Mouse (Mus musculus): ENCODE measurements around the gene Ccdc187. TPM values are rescaled to one million over a fixed set of nuclear protein-coding genes. Genes with fewer than 3 reads are reported as not detected.

Gene Ccdc187
- polyA plus RNA-seq, 1 experiment from 2014 or later: 0.60 TPM

- Histone ChIP-seq H3K9me3 (ENCODE audit: control insufficient read depth, low read length) (no peaks in the 10 kb centered on the region), H3K4me3 (ENCODE audit: low read length) (peak overlapping the region; percentile 11; the same call in 1 of the 2 replicates), H3K4me2 (ENCODE audit: low read depth, low read length) (peak overlapping the region; percentile 39), H3K4me1 (replicated peaks; ENCODE audit: control insufficient read depth, insufficient read depth, low read length) (peaks cover 2% of the 10 kb centered on the region; the same call in 1 of the 2 replicates), H3K36me3 (ENCODE audit: control insufficient read depth, insufficient read depth, low read length) (no peaks in the 10 kb centered on the region), H3K27ac (ENCODE audit: low read length) (no peak overlapping the region), H3K27me3 (ENCODE audit: control insufficient read depth, insufficient read depth, low read depth, low read length) (peaks cover 61% of the 10 kb centered on the region), H3K9ac (ENCODE audit: low read length) (no peak overlapping the region)
- peak; percentile 95 for ATAC-seq (ENCODE audit: low read depth)
- WGBS: 1% methylated on average over 10 of the region's 10 CpGs
Measured at GRCm38 (mm10) chr2:26198488-26198887, 95.9 kb downstream of the Ccdc187 start.

GRCm38 (mm10) chr2:26194552-26195339, 99.6 kb downstream of the Ccdc187 start:
- 49% methylated on average over 7 of the region's 7 CpGs for WGBS
- H3K27me3 ChIP-seq (ENCODE audit: control insufficient read depth, insufficient read depth, low read depth, low read length): peaks cover 40% of the 10 kb centered on the region
- no peak overlapping the region for H3K27ac ChIP-seq (ENCODE audit: low read length)
- no peaks in the 10 kb centered on the region; the same call in 1 of the 2 replicates for H3K4me1 ChIP-seq (replicated peaks; ENCODE audit: control insufficient read depth, insufficient read depth, low read length)
- H3K4me3 ChIP-seq (ENCODE audit: low read length): no peak overlapping the region
- H3K4me2 ChIP-seq (ENCODE audit: low read depth, low read length): no peak overlapping the region
- H3K9ac ChIP-seq (ENCODE audit: low read length): no peak overlapping the region
- ATAC-seq (ENCODE audit: low read depth): no peak
- H3K9me3 ChIP-seq (ENCODE audit: control insufficient read depth, low read length): no peaks in the 10 kb centered on the region
- H3K36me3 ChIP-seq (ENCODE audit: control insufficient read depth, insufficient read depth, low read length): no peaks in the 10 kb centered on the region

Other genes with a start within 250 kb of the Ccdc187 start
- gene Nacc2, start 171.3 kb downstream of the Ccdc187 start, polyA plus RNA-seq (2015; fragmentation: Nextera tagmentation; extraction: Ambion mirVana): 9.2 and 10.9 TPM in 2 replicates
- not detected in 2 replicates for gene Lhx3, start 86.3 kb downstream of the Ccdc187 start, polyA plus RNA-seq (2015; fragmentation: Nextera tagmentation; extraction: Ambion mirVana)
- gene Qsox2, start 57.0 kb downstream of the Ccdc187 start, polyA plus RNA-seq (2015; fragmentation: Nextera tagmentation; extraction: Ambion mirVana): 21.0 and 21.2 TPM in 2 replicates
- 47.2 and 51.6 TPM in 2 replicates for gene Gpsm1, start 21.0 kb upstream of the Ccdc187 start, polyA plus RNA-seq (2015; fragmentation: Nextera tagmentation; extraction: Ambion mirVana)
- gene Dnlz, start 57.6 kb upstream of the Ccdc187 start, polyA plus RNA-seq (2015; fragmentation: Nextera tagmentation; extraction: Ambion mirVana): 22.8 and 24.7 TPM in 2 replicates
- 4.2 and 4.4 TPM in 2 replicates for gene Card9, start 66.4 kb upstream of the Ccdc187 start, polyA plus RNA-seq (2015; fragmentation: Nextera tagmentation; extraction: Ambion mirVana)
- gene Snapc4, start 86.1 kb upstream of the Ccdc187 start, polyA plus RNA-seq (2015; fragmentation: Nextera tagmentation; extraction: Ambion mirVana): 25.3 and 25.6 TPM in 2 replicates
- 112 and 117 TPM in 2 replicates for gene Entr1, start 94.8 kb upstream of the Ccdc187 start, polyA plus RNA-seq (2015; fragmentation: Nextera tagmentation; extraction: Ambion mirVana)
- 94.7 and 98.6 TPM in 2 replicates for gene Pmpca, start 94.8 kb upstream of the Ccdc187 start, polyA plus RNA-seq (2015; fragmentation: Nextera tagmentation; extraction: Ambion mirVana)
- 18.7 and 22.1 TPM in 2 replicates for gene Inpp5e, start 114.6 kb upstream of the Ccdc187 start, polyA plus RNA-seq (2015; fragmentation: Nextera tagmentation; extraction: Ambion mirVana)
- gene Sec16a, start 150.7 kb upstream of the Ccdc187 start, polyA plus RNA-seq (2015; fragmentation: Nextera tagmentation; extraction: Ambion mirVana): 21.8 and 23.2 TPM in 2 replicates
- gene Notch1, start 222.1 kb upstream of the Ccdc187 start, polyA plus RNA-seq (2015; fragmentation: Nextera tagmentation; extraction: Ambion mirVana): 20.5 and 22.0 TPM in 2 replicates

Measured in lung, embryonic 16.5 days (tissue).